Mouse (Mus musculus) liver, postnatal 0 days (tissue): ENCODE data around the gene Cpne1. TPM values are rescaled to one million over a fixed set of nuclear protein-coding genes. Genes with fewer than 3 reads are reported as not detected.
A peak's percentile ranks its signal among the peaks of the same experiment; 100 is the strongest.
"Not testable (repeated sequence)": the region's sequence is repeated elsewhere in the genome, so short reads cannot be mapped to it uniquely, and the experiment has no call there.

Experiments used
- ATAC-seq: fragments of 200-750 bp; cut with Nextera tagmentation; 2 replicates; pipeline ENCODE4 v1.8.0; 2017; ENCODE audit warnings: mild to moderate bottlenecking, moderate library complexity
- DNase-seq: peaks from one replicate; pipeline ENCODE4 v3.0.0-alpha.2; 2016
- H3K27ac ChIP-seq: fragments of 300-500 bp; sonication (generic); 2 replicates; pipeline ENCODE4 v1.5.1; 2014; ENCODE audit warnings: antibody characterized with exemption, moderate library complexity, mild to moderate bottlenecking, low read depth
- H3K27me3 ChIP-seq: fragments of 300-500 bp; sonication (generic); 2 replicates; pipeline ENCODE4 v1.6.1; 2014; ENCODE audit warnings: low read length, control low read depth, mixed read lengths; ENCODE audit not compliant: insufficient read depth
- H3K36me3 ChIP-seq: fragments of 300-500 bp; sonication (generic); replicated peaks from 2 replicates; pipeline ENCODE4 v1.6.1; 2014; ENCODE audit warnings: mild to moderate bottlenecking, control low read depth, low read length, moderate library complexity, mixed read lengths; ENCODE audit not compliant: insufficient read depth
- H3K4me1 ChIP-seq: fragments of 300-500 bp; sonication (generic); 2 replicates; pipeline ENCODE4 v1.6.1; 2014; ENCODE audit warnings: antibody characterized with exemption, mild to moderate bottlenecking, control low read depth; ENCODE audit not compliant: insufficient read depth
- H3K4me2 ChIP-seq: fragments of 300-500 bp; sonication (generic); 2 replicates; pipeline ENCODE4 v1.6.1; 2014; ENCODE audit warnings: low read depth, mild to moderate bottlenecking, low read length, moderate library complexity, mixed read lengths
- H3K4me3 ChIP-seq: fragments of 300-500 bp; sonication (generic); 2 replicates; pipeline ENCODE4 v1.5.1; 2014; ENCODE audit warnings: low read depth, low read length
- H3K9ac ChIP-seq: fragments of 300-500 bp; sonication (generic); replicated peaks from 2 replicates; pipeline ENCODE4 v1.6.1; 2014; ENCODE audit warnings: mild to moderate bottlenecking, moderate library complexity
- H3K9me3 ChIP-seq: fragments of 300-500 bp; sonication (generic); 2 replicates; pipeline ENCODE4 v1.6.1; 2016; ENCODE audit warnings: mild to moderate bottlenecking, control low read depth, low read length, mixed read lengths
- CTCF ChIP-seq: sonication (generic); IDR thresholded peaks from 2 replicates; pipeline ENCODE4 v1.5.1; 2016; ENCODE audit warnings: antibody characterized with exemption, low read depth
- EP300 ChIP-seq: IDR thresholded peaks from 2 replicates; pipeline ENCODE4 v1.6.1; 2016; ENCODE audit warnings: antibody characterized with exemption, low read depth, mild to moderate bottlenecking
- WGBS: fragments of 180-500 bp; shearing (Covaris S2); extraction: QIAGEN DNeasy Blood & Tissue Kit; methylation state at CpG from one replicate; pipeline ENCODE4 v1.1.7; 2014; ENCODE audit not compliant: insufficient replicate concordance; 5-methylcytosine and 5-hydroxymethylcytosine counted together
- polyA plus RNA-seq: library from polyadenylated mRNA; unstranded; fragments of >200 nt; fragmentation: Nextera tagmentation; extraction: Ambion mirVana; gene quantifications from 2 replicates; pipeline ENCODE4 v1.2.1, GENCODE M21; 2015

Cpne1 gene
- polyA plus RNA-seq, 1 experiment from 2014 or later: 16.0 TPM

GRCm38 (mm10) chr2:156123731-156124130, 12.0 kb upstream of the Cpne1 start:
- Histone ChIP-seq H3K4me2 (no peak overlapping the region), H3K36me3 (peaks cover 32% of the 10 kb centered on the region), H3K4me1 (no peaks in the 10 kb centered on the region), H3K9ac (no peak overlapping the region), H3K27me3 (no peaks in the 10 kb centered on the region), H3K27ac (no peak overlapping the region), H3K4me3 (no peak overlapping the region), H3K9me3 (no peaks in the 10 kb centered on the region)
- ATAC-seq (no peak), DNase-seq (no peak)
- TF ChIP-seq CTCF: no peak
- TF ChIP-seq EP300: no peak
- 79% methylated on average over 5 of the region's 5 CpGs for WGBS

- Histone ChIP-seq H3K9me3 (no peaks in the 10 kb centered on the region), H3K4me1 (no peaks in the 10 kb centered on the region), H3K4me2 (no peak overlapping the region), H3K36me3 (peaks cover 5% of the 10 kb centered on the region), H3K4me3 (no peak overlapping the region), H3K27me3 (no peaks in the 10 kb centered on the region), H3K9ac (no peak overlapping the region), H3K27ac (no peak overlapping the region)
- TF ChIP-seq CTCF (no peak), EP300 (no peak)
- DNase-seq (no peak), ATAC-seq (no peak)
Measured at GRCm38 (mm10) chr2:156119566-156119965, 7.8 kb upstream of the Cpne1 start.

- peaks cover 15% of the 10 kb centered on the region for H3K4me1 ChIP-seq
- H3K9ac ChIP-seq: peak overlapping the region; percentile 90
- H3K4me2 ChIP-seq: peak overlapping the region; percentile 89
- ATAC-seq, H3K9me3 ChIP-seq, DNase-seq, H3K27me3 ChIP-seq, H3K36me3 ChIP-seq: not testable (repeated sequence)
- peak overlapping the region; percentile 90 for H3K4me3 ChIP-seq
- 14% methylated on average over 5 of the region's 5 CpGs for WGBS
- peak overlapping the region; percentile 87 for H3K27ac ChIP-seq
Measured at GRCm38 (mm10) chr2:156112080-156112423, 287 bp upstream of the Cpne1 start.

- ATAC-seq (peak; percentile 58), DNase-seq (no peak)
- H3K36me3 ChIP-seq: peaks cover 4% of the 10 kb centered on the region; the same call in 1 of the 2 replicates
- WGBS: under 1% methylated on average over 16 of the region's 16 CpGs
- H3K4me2 ChIP-seq: peak overlapping the region; percentile 89
- H3K9ac ChIP-seq: peak overlapping the region; percentile 90
- peak overlapping the region; percentile 90 for H3K4me3 ChIP-seq
- TF ChIP-seq EP300: no peak
- no peak for TF ChIP-seq CTCF
- no peaks in the 10 kb centered on the region for H3K27me3 ChIP-seq
- peak overlapping the region; percentile 87 for H3K27ac ChIP-seq
- peaks cover 15% of the 10 kb centered on the region for H3K4me1 ChIP-seq
- no peaks in the 10 kb centered on the region for H3K9me3 ChIP-seq
Measured at GRCm38 (mm10) chr2:156110627-156111357, 973 bp downstream of the Cpne1 start.

- no peak overlapping the region for H3K4me2 ChIP-seq
- H3K27ac ChIP-seq: no peak overlapping the region
- H3K27me3 ChIP-seq: no peaks in the 10 kb centered on the region
- DNase-seq (no peak), ATAC-seq (no peak)
- H3K9me3 ChIP-seq: no peaks in the 10 kb centered on the region
- H3K36me3 ChIP-seq: peaks cover 34% of the 10 kb centered on the region
- no peak overlapping the region for H3K4me3 ChIP-seq
- 0 out of 2 replicates have a peak, but pooled peaks cover 2% of the 10 kb centered on the region for H3K4me1 ChIP-seq
- H3K9ac ChIP-seq: no peak overlapping the region
- TF ChIP-seq CTCF (no peak), EP300 (no peak)
- 80% methylated on average over 5 of the region's 5 CpGs for WGBS
Measured at GRCm38 (mm10) chr2:156091926-156092325, 19.8 kb downstream of the Cpne1 start.

GRCm38 (mm10) chr2:156089799-156090198, 22.0 kb downstream of the Cpne1 start:
- Histone ChIP-seq H3K27me3 (no peaks in the 10 kb centered on the region), H3K9ac (no peak overlapping the region), H3K4me1 (0 out of 2 replicates have a peak, but pooled peaks cover 2% of the 10 kb centered on the region), H3K27ac (no peak overlapping the region), H3K9me3 (no peaks in the 10 kb centered on the region), H3K4me3 (no peak overlapping the region), H3K4me2 (no peak overlapping the region), H3K36me3 (peaks cover 13% of the 10 kb centered on the region; the same call in 1 of the 2 replicates)
- no peak for DNase-seq
- TF ChIP-seq EP300: no peak
- no peak for TF ChIP-seq CTCF
- no peak for ATAC-seq
- WGBS: 100% methylated on average over 1 of the region's 1 CpGs
